Mouse (Mus musculus) C2C12 (cell line): Measurements from ENCODE around the gene Cebpb.
A peak's percentile ranks its signal among the peaks of the same experiment; 100 is the strongest.

Source experiments
- CEBPB ChIP-seq: IDR thresholded peaks from one replicate; pipeline ENCODE4 v1.6.1; 2011; ENCODE audit warnings: low read depth, mild to moderate bottlenecking, control low read depth, moderate library complexity
- CTCF ChIP-seq: IDR thresholded peaks from one replicate; pipeline ENCODE4 v1.5.1; 2011; ENCODE audit not compliant: control insufficient read depth, insufficient read depth, insufficient read length
- FOSL1 ChIP-seq: IDR thresholded peaks from one replicate; pipeline ENCODE4 v1.8.0; 2011; ENCODE audit warnings: mild to moderate bottlenecking, low read length; ENCODE audit not compliant: poor library complexity, insufficient read depth, severe bottlenecking
- MAX ChIP-seq: IDR thresholded peaks from one replicate; pipeline ENCODE4 v1.6.1; 2011; ENCODE audit warnings: mild to moderate bottlenecking, control low read depth
- MYOD1 ChIP-seq: IDR thresholded peaks from one replicate; pipeline ENCODE4 v1.6.1; 2011; ENCODE audit warnings: low read depth; ENCODE audit not compliant: control insufficient read depth, insufficient read length
- MYOG ChIP-seq: IDR thresholded peaks from one replicate; pipeline ENCODE4 v1.6.1; 2011; ENCODE audit not compliant: control insufficient read depth, insufficient read length; ENCODE audit errors: extremely low read depth
- USF1 ChIP-seq: IDR thresholded peaks from one replicate; pipeline ENCODE4 v1.6.1; 2011; ENCODE audit warnings: low read depth, mild to moderate bottlenecking, control low read depth, moderate library complexity

- peak; percentile 57 for TF ChIP-seq CTCF
- no peak for TF ChIP-seq MYOD1
- TF ChIP-seq CEBPB = no peak
- TF ChIP-seq USF1 = no peak
- no peak for TF ChIP-seq MYOG
- no peak for TF ChIP-seq MAX
- no peak for TF ChIP-seq FOSL1
Observed at GRCm38 (mm10) chr2:167675120-167675909, 13.4 kb upstream of the Cebpb start.
